ENCODE assay signal across 7 mouse cellular contexts in genomic region chr7:121034701-121035141, GRCm38 (mm10). TPM values are rescaled to one million over a fixed set of nuclear protein-coding genes. Genes with fewer than 3 reads are reported as not detected.
DNase-seq lines count a peak whose midpoint lies in the region; ATAC-seq lines count a peak whose summit lies in the region.

No protein-coding gene starts in this region.

- H3K4me1 ChIP-seq in hindbrain, embryonic 13.5 days (replicated peaks), result peaks cover 33% of the 10 kb centered on the region
- peaks cover 15% of the 10 kb centered on the region for H3K4me1 ChIP-seq in liver, embryonic 16.5 days (ENCODE audit: control insufficient read depth, low read depth, low read length)

- peak; percentile 29 for DNase-seq in left cerebral cortex, adult 11 months (ENCODE audit: low spot score)
- DNase-seq in left cerebral cortex, postnatal 14 days (ENCODE audit: low spot score in 2 of 2), result no peak
- peak; percentile 75 for DNase-seq in testis, postnatal 14 days (ENCODE audit: low spot score)

- no peaks in the 10 kb centered on the region for H3K9me3 ChIP-seq in hindbrain, embryonic 13.5 days
- H3K9me3 ChIP-seq in liver, embryonic 16.5 days (replicated peaks; ENCODE audit: control insufficient read depth, low read length), result no peaks in the 10 kb centered on the region

- H3K4me3 ChIP-seq in hindbrain, embryonic 13.5 days, result peak overlapping the region; percentile 95
- H3K4me3 ChIP-seq in liver, embryonic 16.5 days (ENCODE audit: low read depth, low read length), result peak overlapping the region; percentile 96

- intact Hi-C loops in left cerebral cortex, postnatal 14 days (cut with DNase I), result loop anchor here (5.0 to 10.0 kb wide), 2 partner anchors 52 to 200 kb away; partner anchors contain the start of genes Cdr2 and Mfsd13b

- ATAC-seq in activated CD4-positive, CD25-positive, alpha-beta regulatory T cell, adult 4 months, result peak; percentile 33
- peak; percentile 14; the same call in 1 of the 2 replicates for ATAC-seq in common myeloid progenitor, adult 5-6 weeks (replicated peaks; ENCODE audit: low read depth, poor library complexity, severe bottlenecking)
- ATAC-seq in hindbrain, embryonic 13.5 days (ENCODE audit: low FRiP score), result peak; percentile 87
- ATAC-seq in liver, embryonic 16.5 days (ENCODE audit: low read depth), result peak; percentile 80

- peak overlapping the region; percentile 99 for H3K27ac ChIP-seq in hindbrain, embryonic 13.5 days
- peak overlapping the region; percentile 86 for H3K27ac ChIP-seq in liver, embryonic 16.5 days (ENCODE audit: low read length)

- no peaks in the 10 kb centered on the region for H3K36me3 ChIP-seq in hindbrain, embryonic 13.5 days
- H3K36me3 ChIP-seq in liver, embryonic 16.5 days (ENCODE audit: control insufficient read depth, insufficient read depth), result no peaks in the 10 kb centered on the region

- peak overlapping the region; percentile 70 for H3K4me2 ChIP-seq in hindbrain, embryonic 13.5 days
- H3K4me2 ChIP-seq in liver, embryonic 16.5 days (ENCODE audit: low read depth, low read length), result peak overlapping the region; percentile 93

- H3K9ac ChIP-seq in hindbrain, embryonic 13.5 days, result peak overlapping the region; percentile 99
- peak overlapping the region; percentile 92 for H3K9ac ChIP-seq in liver, embryonic 16.5 days (ENCODE audit: low read depth, low read length)

- peaks cover 21% of the 10 kb centered on the region for H3K27me3 ChIP-seq in hindbrain, embryonic 13.5 days
- H3K27me3 ChIP-seq in liver, embryonic 16.5 days (ENCODE audit: control insufficient read depth, insufficient read depth, low read depth, low read length), result peaks cover 3% of the 10 kb centered on the region; the same call in 1 of the 2 replicates

- 1% methylated on average over 17 of the region's 63 CpGs for WGBS in hindbrain, embryonic 13.5 days
- under 1% methylated on average over 60 of the region's 63 CpGs for WGBS in liver, embryonic 16.5 days (ENCODE audit: insufficient replicate concordance)

RNA-seq across cellular contexts. Expression of gene Mettl9, which starts 0.5 kb away (rescaled TPM):
- total RNA-seq in left cerebral cortex, postnatal 14 days (2021), result 10 to 100 TPM; 74.0 to 75.4 TPM
- 1 to 10 TPM; 8.2 to 8.3 TPM for polyA plus RNA-seq in activated CD4-positive, CD25-positive, alpha-beta regulatory T cell, adult 4 months (2017; shearing (Covaris generic))
- 78.2 and 95.5 TPM in 2 replicates for total RNA-seq in common myeloid progenitor, adult 5-6 weeks (2017)
- 202 and 207 TPM in 2 replicates for polyA plus RNA-seq in hindbrain, embryonic 13.5 days (2015; fragmentation: Nextera tagmentation; extraction: Ambion mirVana)
- 36.1 and 36.7 TPM in 2 replicates for polyA plus RNA-seq in liver, embryonic 16.5 days (2015; fragmentation: Nextera tagmentation; extraction: Ambion mirVana)

RNA-seq across cellular contexts. Expression of gene Igsf6, which starts 39.7 kb away (rescaled TPM):
- under 1 TPM in 1 of 2 experiments, not detected in 1; 0.37 TPM for total RNA-seq in left cerebral cortex, postnatal 14 days (2021)
- under 1 TPM; 0.15 to 0.85 TPM for polyA plus RNA-seq in activated CD4-positive, CD25-positive, alpha-beta regulatory T cell, adult 4 months (2017; shearing (Covaris generic))
- 38.5 and 43.5 TPM in 2 replicates for total RNA-seq in common myeloid progenitor, adult 5-6 weeks (2017)
- polyA plus RNA-seq in hindbrain, embryonic 13.5 days (2015; fragmentation: Nextera tagmentation; extraction: Ambion mirVana), result 1.2 and 1.3 TPM in 2 replicates
- 14.9 and 15.5 TPM in 2 replicates for polyA plus RNA-seq in liver, embryonic 16.5 days (2015; fragmentation: Nextera tagmentation; extraction: Ambion mirVana)

RNA-seq across cellular contexts. Expression of gene Otoa, which starts 46.7 kb away (rescaled TPM):
- total RNA-seq in left cerebral cortex, postnatal 14 days (2021), result under 1 TPM; 0.24 to 0.32 TPM
- polyA plus RNA-seq in activated CD4-positive, CD25-positive, alpha-beta regulatory T cell, adult 4 months (2017; shearing (Covaris generic)), result not detected
- total RNA-seq in common myeloid progenitor, adult 5-6 weeks (2017), result 0.15 and 1.2 TPM in 2 replicates
- polyA plus RNA-seq in hindbrain, embryonic 13.5 days (2015; fragmentation: Nextera tagmentation; extraction: Ambion mirVana), result 0.25 and 0.53 TPM in 2 replicates
- 0.04 and 0.05 TPM in 2 replicates for polyA plus RNA-seq in liver, embryonic 16.5 days (2015; fragmentation: Nextera tagmentation; extraction: Ambion mirVana)

RNA-seq across cellular contexts. Expression of gene Mfsd13b, which starts 52.4 kb away (rescaled TPM):
- total RNA-seq in left cerebral cortex, postnatal 14 days (2021), result under 1 TPM in 1 of 2 experiments, not detected in 1; 0.32 TPM
- not detected for polyA plus RNA-seq in activated CD4-positive, CD25-positive, alpha-beta regulatory T cell, adult 4 months (2017; shearing (Covaris generic))
- total RNA-seq in common myeloid progenitor, adult 5-6 weeks (2017), result not detected in 2 replicates
- 0.14 and 0.42 TPM in 2 replicates for polyA plus RNA-seq in hindbrain, embryonic 13.5 days (2015; fragmentation: Nextera tagmentation; extraction: Ambion mirVana)
- not detected in 2 replicates for polyA plus RNA-seq in liver, embryonic 16.5 days (2015; fragmentation: Nextera tagmentation; extraction: Ambion mirVana)

RNA-seq across cellular contexts. Expression of gene Cdr2, which starts 52.6 kb away (rescaled TPM):
- 1 to 10 TPM; 4.6 to 4.7 TPM for total RNA-seq in left cerebral cortex, postnatal 14 days (2021)
- 1 to 10 TPM; 1.0 to 1.3 TPM for polyA plus RNA-seq in activated CD4-positive, CD25-positive, alpha-beta regulatory T cell, adult 4 months (2017; shearing (Covaris generic))
- total RNA-seq in common myeloid progenitor, adult 5-6 weeks (2017), result 10.5 and 13.4 TPM in 2 replicates
- 14.6 and 16.1 TPM in 2 replicates for polyA plus RNA-seq in hindbrain, embryonic 13.5 days (2015; fragmentation: Nextera tagmentation; extraction: Ambion mirVana)
- 47.9 and 51.5 TPM in 2 replicates for polyA plus RNA-seq in liver, embryonic 16.5 days (2015; fragmentation: Nextera tagmentation; extraction: Ambion mirVana)

Comparison
In these comparisons a context has a peak if more than half of its experiments do, and no peak if none do; other contexts are left out.
1. DNase-seq: peak in left cerebral cortex, adult 11 months (single experiment) and testis, postnatal 14 days (single experiment); none in left cerebral cortex, postnatal 14 days (0 of 2).
2. ATAC-seq: peak in every context shown above with its lines; median percentile 87 in hindbrain, embryonic 13.5 days; 80 in liver, embryonic 16.5 days; 33 in activated CD4-positive, CD25-positive, alpha-beta regulatory T cell, adult 4 months; 14 in common myeloid progenitor, adult 5-6 weeks.